13 mouse cellular contexts compared by ENCODE assay signal in the genomic region with DNA sequence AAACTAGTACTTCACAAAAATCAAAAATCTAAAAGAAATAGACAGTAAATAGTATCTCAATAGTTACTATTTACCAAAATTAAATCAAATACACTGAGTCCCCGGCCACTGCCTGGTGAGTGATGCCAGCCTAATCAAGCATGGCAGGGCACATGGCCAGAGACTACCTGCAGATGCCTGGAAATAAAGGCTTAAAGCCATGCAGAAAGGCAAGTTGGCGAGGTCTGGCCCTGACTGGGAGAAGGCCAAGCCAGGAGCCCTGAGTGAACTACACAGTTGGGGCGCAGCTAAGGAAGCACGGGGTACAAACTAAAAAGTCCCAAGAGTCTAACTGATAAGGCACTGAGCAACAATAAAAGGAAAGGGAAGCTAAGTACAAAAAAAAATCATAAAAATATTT.
DNase-seq lines count a peak whose midpoint lies in the region; ATAC-seq lines count a peak whose summit lies in the region.
"Had no signal": no experiment of that assay in that cellular context is flagged by ENCODE, and none has a peak within 500 bp of the region (broad histone marks: within the 10 kb centered on the region; RNA-seq: fewer than 3 reads in every experiment).

No protein-coding gene starts in this region.

- DNase-seq in adrenal gland, postnatal 14 days, result peak; percentile 4
- DNase-seq in adrenal gland, adult 2 months, result no peak
- DNase-seq in left cerebral cortex, postnatal 4 days, result peak; percentile 86
- DNase-seq in left cerebral cortex, postnatal 25 days (ENCODE audit: low spot score in 2 of 2), result no peak
- peak; percentile 75 to 83 for DNase-seq in cerebellum, adult 18-20 months
- peak; percentile 95 to 97 for DNase-seq in cerebellum, postnatal 36 days
- no peak for DNase-seq in Muller cell, postnatal 12 days (ENCODE audit: inconsistent ontology term)
- DNase-seq: gastrocnemius, postnatal 25 days; kidney, postnatal 10 days; liver, embryonic 13.5 days; right cerebral cortex, postnatal 14 days; thymus, postnatal 14 days had no signal

- no peak for ATAC-seq in monocyte, adult 5-6 weeks (replicated peaks; ENCODE audit: insufficient number of reproducible peaks, low FRiP score, low TSS enrichment, poor library complexity, severe bottlenecking)

- intact Hi-C loops in left cerebral cortex, postnatal 4 days (cut with DNase I), result no loop called here
- intact Hi-C loops in left cerebral cortex, postnatal 25 days (cut with DNase I), result no loop called here

Comparison
In these comparisons a context has a peak if more than half of its experiments do, and no peak if none do; other contexts are left out.
1. DNase-seq: peak in adrenal gland, postnatal 14 days (single experiment), left cerebral cortex, postnatal 4 days (single experiment), cerebellum, adult 18-20 months (2 of 2) and cerebellum, postnatal 36 days (2 of 2); none in adrenal gland, adult 2 months (single experiment), left cerebral cortex, postnatal 25 days (0 of 2) and Muller cell, postnatal 12 days (single experiment).